Mouse (Mus musculus) liver, postnatal 0 days (tissue): ENCODE data around the gene Kxd1.

ENCODE experiments used
- CTCF ChIP-seq: sonication (generic); IDR thresholded peaks from 2 replicates; pipeline ENCODE4 v1.5.1; 2016; ENCODE audit warnings: antibody characterized with exemption, low read depth
- EP300 ChIP-seq: IDR thresholded peaks from 2 replicates; pipeline ENCODE4 v1.6.1; 2016; ENCODE audit warnings: antibody characterized with exemption, low read depth, mild to moderate bottlenecking

DNA sequence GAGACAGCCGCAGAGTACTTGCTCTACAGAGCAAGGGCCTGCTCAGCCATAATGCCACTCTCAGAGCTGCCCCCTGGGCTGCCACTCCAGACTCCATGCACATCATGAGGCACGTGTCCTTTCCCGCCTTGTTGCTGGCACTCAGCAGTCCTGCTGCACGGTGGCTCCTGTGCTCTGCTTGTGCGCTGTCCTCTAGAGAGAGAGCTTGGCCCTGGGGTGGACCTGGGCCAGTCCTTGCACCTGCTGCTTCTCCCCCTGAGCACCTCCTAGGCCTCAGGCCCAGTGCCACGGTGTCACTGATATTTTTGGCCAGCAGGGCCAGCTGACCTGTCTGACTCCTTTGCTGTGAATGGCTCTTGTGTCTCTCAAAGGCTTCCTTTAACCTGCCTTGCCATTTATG, 43.2 kb upstream of the Kxd1 start:
- TF ChIP-seq CTCF (no peak), EP300 (no peak)
